Mouse (Mus musculus): ENCODE data around the gene Dpm3. TPM values are rescaled to one million over a fixed set of nuclear protein-coding genes. Genes with fewer than 3 reads are reported as not detected.
A peak's percentile ranks its signal among the peaks of the same experiment; 100 is the strongest.

Gene Dpm3
- total RNA-seq, 2 experiments from 2014 or later = 44.2 to 90.9 TPM

DNA sequence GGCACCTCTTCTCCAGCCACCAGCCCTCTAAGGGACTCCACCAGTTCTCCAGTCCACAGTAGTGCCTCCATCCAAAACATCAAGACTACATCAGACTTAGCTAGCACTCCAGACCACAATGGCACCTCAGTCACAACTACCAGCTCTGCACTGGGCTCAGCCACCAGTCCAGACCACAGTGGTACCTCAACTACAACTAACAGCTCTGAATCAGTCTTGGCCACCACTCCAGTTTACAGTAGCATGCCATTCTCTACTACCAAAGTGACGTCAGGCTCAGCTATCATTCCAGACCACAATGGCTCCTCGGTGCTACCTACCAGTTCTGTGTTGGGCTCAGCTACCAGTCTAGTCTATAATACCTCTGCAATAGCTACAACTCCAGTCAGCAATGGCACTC lies 28.6 kb upstream of the Dpm3 start:
- ATAC-seq (replicated peaks; ENCODE audit: low FRiP score, low TSS enrichment, poor library complexity, severe bottlenecking) = no peak

DNA sequence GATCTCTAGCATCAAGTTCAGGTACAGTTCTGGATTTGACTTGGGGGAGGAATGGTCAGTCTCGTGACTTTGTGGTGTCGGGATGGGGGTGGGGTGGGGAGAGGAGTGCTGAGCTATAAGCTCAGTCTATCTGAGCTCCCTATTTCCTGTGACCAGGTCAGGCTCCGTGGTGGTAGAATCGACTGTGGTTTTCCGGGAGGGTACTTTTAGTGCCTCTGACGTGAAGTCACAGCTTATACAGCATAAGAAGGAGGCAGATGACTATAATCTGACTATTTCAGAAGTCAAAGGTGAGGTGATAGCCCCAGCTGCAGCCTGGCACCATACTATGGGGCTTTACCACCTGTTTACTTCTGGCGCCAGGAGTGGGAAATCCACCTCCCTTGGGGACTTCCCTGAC lies 27.8 kb upstream of the Dpm3 start:
- ATAC-seq (replicated peaks; ENCODE audit: low FRiP score, low TSS enrichment, poor library complexity, severe bottlenecking) = no peak

DNA sequence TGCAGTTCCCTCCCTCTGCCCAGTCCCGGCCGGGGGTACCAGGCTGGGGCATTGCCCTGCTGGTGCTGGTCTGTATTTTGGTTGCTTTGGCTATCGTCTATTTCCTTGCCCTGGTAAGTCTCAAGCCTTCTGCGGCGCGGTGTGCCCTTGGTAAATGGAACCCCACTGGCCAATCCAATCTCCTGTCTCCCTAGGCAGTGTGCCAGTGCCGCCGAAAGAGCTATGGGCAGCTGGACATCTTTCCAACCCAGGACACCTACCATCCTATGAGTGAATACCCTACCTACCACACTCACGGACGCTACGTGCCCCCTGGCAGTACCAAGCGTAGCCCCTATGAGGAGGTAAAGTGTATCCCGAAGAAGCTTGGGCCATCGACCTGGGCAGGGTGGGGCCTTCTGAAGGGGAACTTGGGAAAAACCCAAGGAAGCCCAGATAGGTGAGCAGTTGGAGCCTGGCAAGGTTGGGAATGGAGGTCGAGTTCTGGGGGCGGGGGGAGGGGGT lies 27.3 kb upstream of the Dpm3 start:
- ATAC-seq (replicated peaks; ENCODE audit: low FRiP score, low TSS enrichment, poor library complexity, severe bottlenecking) = no peak

DNA sequence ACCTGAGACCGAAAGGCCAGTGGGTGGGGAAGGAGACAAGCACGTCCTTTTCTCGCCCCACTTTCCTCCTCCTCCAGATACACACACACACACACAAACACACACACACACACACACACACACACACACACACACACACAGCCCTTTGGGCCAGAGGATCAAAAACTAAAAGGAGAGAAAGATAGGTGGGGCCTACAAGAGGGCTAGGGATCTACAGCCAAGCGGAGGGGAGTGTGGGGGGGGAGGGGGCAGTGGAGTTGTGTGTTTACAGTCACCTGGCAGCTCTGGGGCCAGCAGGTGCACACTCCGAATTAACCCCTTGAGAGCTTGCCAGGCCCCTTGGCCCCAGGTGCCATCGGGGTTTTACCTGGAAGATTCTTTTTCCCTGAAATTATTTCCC lies 26.5 kb upstream of the Dpm3 start:
- no peak for ATAC-seq (replicated peaks; ENCODE audit: low FRiP score, low TSS enrichment, poor library complexity, severe bottlenecking)

DNA sequence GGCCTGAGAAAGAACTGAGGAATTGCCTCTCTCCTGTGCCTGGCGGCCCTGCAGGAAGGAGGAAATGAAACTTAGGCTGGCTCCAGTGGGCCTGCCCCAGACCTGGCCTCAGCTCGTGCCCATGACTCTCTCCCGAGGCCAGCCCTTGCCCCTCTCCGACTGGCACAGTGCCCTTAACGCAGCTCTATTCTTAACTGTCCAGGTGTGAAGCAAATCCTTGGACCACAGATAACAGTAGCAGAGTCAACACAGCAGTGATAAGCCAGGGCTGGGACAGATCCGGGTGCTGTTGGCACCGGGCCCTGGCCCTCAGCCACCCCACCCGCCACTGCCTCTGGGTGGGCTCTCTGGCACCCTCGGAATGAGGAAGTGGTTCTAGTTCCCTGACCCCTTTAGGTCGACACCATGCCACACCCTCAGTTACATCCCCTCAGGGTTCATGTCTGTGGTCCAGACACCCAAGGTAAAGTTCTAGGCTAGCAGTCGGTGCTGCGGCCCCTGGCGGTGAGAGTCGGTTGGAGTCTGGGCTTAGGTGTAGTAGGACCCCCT lies 25.5 kb upstream of the Dpm3 start:
- peak; percentile 52 for ATAC-seq (replicated peaks; ENCODE audit: low FRiP score, low TSS enrichment, poor library complexity, severe bottlenecking)

DNA sequence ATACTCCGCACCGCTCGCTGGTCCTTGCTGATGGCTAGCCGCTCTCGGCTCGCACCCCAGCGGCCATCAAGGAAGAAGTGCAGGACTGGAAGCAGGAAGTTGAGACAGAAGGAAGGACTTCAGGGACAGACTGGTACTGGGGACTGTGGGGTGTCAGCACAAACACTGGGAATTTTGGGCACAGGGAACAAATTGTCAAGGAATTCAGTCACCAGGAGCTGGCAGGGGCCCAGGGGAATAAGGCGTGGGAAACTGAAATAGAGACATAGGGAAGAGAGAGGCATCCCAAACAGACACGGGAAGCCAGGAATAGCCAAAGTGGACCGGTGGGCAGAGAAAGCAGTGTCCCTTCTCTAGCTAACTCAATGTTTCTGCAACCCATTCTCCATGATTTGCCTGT lies 22.6 kb upstream of the Dpm3 start:
- ATAC-seq (replicated peaks; ENCODE audit: low FRiP score, low TSS enrichment, poor library complexity, severe bottlenecking) = no peak

DNA sequence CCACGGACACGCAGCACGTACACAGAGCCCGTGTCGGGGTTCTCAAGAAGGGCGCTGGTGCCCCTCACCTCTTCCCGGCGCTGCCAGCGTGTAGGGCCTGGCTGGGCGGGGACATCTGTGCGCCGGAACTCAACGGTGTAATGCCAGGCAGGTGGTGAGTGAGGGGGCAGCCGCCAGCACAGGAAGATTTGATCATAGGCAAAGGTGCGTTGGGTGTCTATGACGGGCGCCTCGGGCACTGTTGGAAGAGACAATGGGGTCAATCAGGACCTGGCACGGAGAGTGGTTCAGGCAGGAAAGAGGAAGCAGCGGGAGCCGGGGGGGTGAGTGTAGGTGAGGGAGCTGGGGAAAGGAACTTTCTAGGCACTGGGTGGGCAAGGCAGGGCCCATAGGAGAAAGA lies 21.5 kb upstream of the Dpm3 start:
- no peak for ATAC-seq (replicated peaks; ENCODE audit: low FRiP score, low TSS enrichment, poor library complexity, severe bottlenecking)

DNA sequence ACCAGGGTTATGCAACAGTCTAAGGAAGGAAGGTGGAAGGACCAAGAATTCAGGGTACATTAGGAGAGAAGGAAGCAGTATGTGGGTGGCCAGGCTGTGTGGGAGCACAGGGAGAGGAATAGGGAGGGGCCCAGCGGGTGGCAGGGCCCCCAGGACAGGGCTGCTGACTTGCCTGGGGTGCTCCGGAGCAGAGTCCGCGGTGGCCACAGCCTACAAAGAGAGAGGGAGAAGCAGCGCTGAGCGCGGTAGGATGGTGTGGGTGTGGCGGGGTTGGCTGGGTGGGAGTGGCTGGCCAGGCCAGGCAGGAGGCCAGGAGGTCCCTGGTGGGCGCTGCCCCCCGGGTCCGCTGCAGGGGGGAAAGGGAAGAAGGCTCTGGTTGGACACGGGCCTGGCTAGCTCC lies 20.7 kb upstream of the Dpm3 start:
- no peak for ATAC-seq (replicated peaks; ENCODE audit: low FRiP score, low TSS enrichment, poor library complexity, severe bottlenecking)

DNA sequence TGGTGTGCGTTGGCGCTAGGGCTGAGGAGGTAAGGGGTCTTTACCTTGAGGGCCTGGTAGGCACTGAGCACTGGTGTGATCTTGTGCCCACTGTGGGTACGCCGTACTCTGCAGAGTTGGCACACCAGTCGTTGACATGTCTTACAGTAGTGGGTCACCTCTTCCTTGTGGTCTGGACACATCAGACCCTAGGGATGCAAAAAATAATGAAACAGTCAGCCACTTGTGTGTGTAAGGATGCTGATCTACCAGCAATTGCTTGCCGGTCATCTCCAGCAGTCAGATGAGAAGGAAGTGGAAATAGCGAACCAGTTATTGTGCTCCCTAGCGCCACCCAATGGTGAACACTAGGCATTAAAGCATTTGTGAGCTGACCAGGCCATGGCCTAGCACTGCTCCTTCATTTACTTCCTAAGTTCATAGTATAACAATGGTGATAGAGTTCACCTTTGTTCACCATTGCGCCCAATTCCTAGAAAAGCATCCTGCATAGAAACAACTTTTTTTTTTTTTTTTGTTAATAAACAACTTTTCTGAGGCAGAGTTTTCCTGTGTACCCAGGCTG lies 16.7 kb upstream of the Dpm3 start:
- no peak for ATAC-seq (replicated peaks; ENCODE audit: low FRiP score, low TSS enrichment, poor library complexity, severe bottlenecking)

DNA sequence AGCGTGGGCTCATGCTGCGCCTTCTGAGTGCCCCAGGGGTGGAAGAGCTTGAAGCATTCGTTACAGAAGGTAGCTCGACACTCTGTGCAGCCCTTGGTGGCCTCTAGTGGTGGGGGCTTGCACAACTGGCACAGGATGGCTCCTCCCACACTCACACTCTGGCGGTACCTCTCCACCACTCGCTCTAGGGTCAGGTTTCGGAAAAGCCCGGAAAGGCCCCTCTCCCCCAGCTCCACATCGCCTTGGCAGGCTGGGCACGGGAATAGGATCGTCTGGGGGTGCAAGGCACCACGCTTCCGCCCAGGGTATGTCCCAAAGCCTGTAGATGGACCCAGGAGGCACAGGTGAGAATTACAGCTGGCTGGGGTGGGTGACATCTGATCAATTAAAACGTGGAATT lies 15.5 kb upstream of the Dpm3 start:
- ATAC-seq (replicated peaks; ENCODE audit: low FRiP score, low TSS enrichment, poor library complexity, severe bottlenecking) = peak; percentile 76

DNA sequence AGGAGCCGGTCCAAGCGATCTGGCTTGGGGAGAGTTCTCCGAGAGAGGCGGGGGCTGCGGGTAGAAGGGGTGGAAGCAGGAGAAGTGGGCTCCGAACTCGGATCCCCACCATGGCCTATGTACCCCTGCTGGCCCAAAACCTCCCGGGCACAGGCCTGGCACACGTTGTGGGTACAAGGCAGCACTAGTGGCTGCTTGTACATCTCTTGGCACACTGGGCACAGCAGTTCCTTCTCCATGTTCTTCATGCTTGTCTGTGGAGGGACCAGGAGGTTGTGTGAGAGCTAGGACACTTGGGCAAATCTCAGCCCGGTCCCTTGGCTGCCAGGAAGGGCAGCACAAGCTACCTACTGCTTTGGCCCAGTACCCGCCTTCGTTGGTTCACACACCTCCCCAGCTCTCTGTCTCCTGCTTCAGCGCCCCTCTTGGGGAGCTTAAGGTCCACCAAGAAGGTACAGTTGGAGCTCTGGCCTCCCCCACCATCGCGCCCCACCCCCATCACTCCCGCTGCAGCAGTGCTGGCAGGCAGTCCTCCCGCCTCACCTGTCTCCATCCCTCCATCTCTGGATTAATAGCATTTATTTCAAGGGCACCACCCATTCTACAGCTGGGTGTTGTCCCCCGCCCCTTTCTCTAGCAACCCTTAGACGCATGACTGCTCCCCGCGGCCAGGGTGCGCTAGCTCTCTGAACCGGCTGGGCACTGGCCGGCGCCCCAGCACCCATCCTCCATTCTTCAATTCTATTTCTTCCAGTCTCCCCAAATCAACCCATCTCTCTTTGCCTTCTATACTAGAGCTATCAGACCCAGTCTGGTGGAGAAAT lies 14.8 kb upstream of the Dpm3 start:
- no peak for ATAC-seq (replicated peaks; ENCODE audit: low FRiP score, low TSS enrichment, poor library complexity, severe bottlenecking)

DNA sequence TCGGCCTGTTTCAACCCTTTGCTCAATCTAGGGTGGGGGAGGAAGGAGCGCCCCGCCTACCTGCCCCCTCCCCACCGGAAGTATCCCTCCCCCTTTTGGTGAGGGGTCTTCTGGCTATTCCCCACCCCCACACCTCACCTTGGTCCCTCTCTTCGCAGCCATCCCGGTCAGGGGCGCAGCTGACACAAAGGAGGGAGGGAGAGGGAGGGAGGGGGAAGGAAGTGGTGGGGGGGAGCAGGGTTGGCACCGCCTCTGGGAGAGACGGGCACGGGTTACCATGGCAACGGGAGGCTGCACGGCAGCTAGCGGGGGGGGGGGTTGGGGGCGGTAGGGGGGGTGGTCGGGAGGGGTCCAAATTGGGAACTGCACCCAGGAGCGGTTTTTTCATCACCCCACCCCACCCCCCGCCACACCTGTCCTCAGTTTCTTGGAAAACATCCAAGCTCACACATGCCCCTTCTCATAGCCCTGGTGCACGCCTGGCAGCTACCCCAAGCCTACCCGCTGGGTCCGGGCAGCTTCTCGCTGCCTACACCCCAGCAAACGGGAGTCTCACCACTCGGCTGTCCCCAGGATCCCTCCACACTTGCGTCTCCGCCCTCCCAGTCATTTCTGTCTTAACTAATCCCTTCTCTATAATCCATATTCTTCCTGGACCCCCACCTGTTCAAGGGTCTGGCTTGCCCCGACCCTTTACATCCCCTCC lies 14.0 kb upstream of the Dpm3 start:
- no peak for ATAC-seq (replicated peaks; ENCODE audit: low FRiP score, low TSS enrichment, poor library complexity, severe bottlenecking)

DNA sequence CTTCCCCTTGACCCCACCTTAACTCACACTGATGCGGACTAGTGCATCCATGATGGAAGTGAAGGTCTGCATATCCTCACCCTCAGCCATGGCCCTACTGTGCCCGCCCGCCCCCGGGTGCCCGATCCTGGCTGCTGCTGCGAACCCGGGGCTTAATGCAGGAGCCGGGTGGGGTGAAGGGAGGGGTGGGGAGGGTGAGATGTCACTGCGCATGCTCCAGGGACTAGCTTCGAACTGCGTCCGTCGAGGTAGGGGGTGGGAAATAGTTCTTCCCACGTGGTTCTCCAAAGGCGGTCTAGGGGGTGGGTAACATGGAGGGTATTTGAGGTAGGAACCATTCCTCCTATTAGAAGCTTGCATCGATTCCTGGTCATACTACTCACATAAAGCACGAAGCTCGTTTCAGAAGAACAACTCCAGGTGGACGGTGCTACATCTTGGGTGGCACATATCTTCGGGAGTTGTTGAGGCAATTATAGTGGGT lies 13.4 kb upstream of the Dpm3 start, which contains the start of gene Krtcap2:
Gene Krtcap2 (plus strand): TSS at position 279 of the 484 bp plus-strand sequence.
- ATAC-seq (replicated peaks; ENCODE audit: low FRiP score, low TSS enrichment, poor library complexity, severe bottlenecking) = no peak

DNA sequence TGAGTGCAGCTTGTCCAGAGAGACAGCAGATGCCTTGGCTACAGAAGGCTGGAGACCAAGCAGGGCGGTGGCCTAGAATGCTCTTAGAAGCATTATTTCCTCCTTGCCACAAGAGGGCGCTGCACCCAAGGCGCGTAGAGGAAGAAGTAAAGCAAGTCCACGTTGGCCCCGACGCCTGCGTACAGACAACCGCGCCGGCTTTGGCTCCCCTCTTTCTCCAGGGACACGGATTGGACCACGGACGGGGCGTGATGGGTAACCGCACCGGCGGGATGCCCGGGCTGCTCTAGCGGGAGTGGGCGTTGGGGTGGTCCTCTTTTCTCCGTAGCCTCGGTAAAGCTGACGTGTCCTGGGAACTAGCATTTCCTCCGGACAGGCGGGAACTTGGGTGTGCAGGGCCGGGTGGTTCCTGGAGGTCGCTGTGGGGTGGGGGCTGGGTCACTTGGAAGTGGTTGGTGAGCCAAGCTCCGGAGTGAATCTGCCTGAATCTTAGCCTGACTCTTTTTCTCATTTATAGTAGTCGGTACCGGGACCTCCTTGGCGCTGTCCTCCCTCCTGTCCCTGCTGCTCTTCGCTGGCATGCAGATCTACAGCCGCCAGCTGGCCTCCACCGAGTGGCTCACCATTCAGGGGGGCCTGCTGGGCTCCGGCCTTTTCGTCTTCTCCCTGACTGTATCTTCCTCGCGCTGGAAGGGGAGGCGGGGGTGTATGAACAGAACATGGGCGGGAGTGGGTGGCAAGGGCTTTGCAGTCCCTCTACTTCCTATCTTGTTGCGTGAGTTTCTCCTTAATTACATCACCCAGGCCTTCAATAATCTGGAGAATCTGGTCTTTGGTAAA lies 12.7 kb upstream of the Dpm3 start, which contains the start of gene Trim46:
Gene Trim46 (minus strand): TSS at position 49 of the 840 bp plus-strand sequence.
- peak; percentile 68 for ATAC-seq (replicated peaks; ENCODE audit: low FRiP score, low TSS enrichment, poor library complexity, severe bottlenecking)

DNA sequence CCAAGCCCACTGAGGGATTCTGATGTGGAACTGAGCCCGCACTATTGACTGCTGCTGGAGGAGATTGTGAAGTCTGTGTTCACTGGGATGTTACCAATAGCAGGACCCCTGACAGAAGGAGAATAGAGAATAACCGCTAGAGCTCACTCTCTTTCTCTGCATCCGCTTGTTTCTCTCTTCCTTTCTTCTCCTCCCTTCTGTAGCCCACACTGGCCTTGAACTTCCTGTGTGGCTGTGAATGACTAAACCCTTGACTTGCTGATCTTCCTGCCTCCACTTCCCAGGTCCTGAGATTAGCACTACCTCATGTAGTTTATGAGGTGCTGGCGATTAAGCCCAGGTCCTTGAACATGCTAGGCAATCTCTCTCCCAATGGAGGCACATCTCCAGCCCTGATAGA lies 11.7 kb upstream of the Dpm3 start:
- ATAC-seq (replicated peaks; ENCODE audit: low FRiP score, low TSS enrichment, poor library complexity, severe bottlenecking) = no peak

DNA sequence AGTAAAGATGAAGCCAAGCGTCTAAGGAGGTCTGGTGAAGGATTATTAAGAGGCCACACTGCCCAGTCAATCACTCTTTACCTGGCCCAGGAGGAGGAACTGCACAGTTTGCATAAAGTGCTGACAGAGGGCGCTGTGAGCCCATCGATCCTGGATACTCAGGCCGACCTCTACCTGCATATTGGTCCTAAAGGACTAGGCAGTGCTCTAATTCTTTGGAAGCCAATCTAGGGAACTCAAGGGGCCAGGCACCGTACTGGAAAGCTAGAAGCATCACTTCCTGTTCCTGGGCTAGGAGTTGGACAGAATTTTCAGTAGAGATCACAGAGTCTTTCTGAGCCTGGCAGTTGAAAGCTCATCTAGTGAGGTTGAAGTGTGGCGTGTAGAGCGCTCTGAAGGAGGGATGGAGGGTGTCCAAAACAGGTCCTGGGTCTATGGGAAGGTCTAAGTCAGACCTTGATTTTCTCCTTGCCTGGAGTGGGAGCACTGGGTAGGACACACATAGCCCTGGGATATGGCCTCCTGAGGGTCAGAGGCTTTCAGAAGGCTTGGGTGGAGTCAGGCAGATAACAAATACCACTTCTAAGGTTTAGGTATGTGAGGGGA lies 8.6 kb upstream of the Dpm3 start:
- no peak for ATAC-seq (replicated peaks; ENCODE audit: low FRiP score, low TSS enrichment, poor library complexity, severe bottlenecking)

DNA sequence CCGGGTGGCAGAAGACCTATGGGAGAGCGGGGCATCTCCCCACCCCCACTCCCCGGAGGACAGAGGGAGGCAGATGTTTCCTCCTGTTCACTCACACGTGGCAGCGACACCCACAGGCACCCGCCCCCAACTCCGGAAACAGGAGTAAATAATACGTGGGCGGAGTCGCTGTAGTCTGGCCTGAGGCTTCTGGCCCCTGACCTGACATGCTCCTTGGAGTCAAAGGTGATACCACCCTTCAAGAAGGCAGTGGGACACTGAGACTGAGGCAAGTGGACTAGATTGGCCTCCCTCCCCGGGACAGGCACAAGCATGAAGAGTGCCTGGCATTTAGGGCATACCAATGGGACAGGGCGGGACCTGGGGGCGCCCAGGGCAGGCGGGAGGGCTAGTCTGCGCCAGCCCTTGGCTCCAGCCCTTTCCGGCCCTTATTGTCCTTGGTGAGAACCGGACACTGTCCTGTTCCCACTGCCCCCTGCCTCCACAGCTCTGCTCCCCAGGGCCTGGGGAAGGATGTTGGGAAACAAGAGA lies 7.7 kb upstream of the Dpm3 start:
- 0 out of 2 replicates have a peak, but pooled peaks have one; percentile 14 for ATAC-seq (replicated peaks; ENCODE audit: low FRiP score, low TSS enrichment, poor library complexity, severe bottlenecking)

DNA sequence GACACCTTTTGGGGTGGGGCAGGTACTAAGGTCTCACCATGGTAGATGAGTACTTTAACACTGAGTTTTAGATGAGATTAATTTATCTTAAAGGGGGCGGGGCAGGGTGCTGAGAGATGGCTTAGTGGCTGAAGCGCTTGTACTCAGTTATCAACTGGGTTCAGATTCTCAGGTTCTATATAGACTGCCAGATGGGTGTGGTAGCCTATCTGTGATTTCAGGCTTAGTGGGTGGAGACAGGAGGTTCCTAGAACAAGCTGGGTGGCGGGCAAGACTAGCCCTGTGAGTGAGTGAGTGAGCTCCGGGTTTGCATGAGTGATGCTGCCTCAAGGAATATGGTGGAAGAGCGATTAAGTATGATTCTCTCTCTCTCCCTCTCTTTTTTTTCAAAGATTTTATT lies 4.2 kb upstream of the Dpm3 start:
- ATAC-seq (replicated peaks; ENCODE audit: low FRiP score, low TSS enrichment, poor library complexity, severe bottlenecking) = 0 out of 2 replicates have a peak, but pooled peaks have one; percentile 35
